Mouse (Mus musculus) layer of hippocampus, adult 8-10 months (tissue): ENCODE data around the gene Ndufs3. TPM values are rescaled to one million over a fixed set of nuclear protein-coding genes. Genes with fewer than 3 reads are reported as not detected.

Source experiments
- DNase-seq, 2 experiments: peaks; one replicate each; pipeline ENCODE4 v3.0.0; 2022; ENCODE audit warnings: low spot score in 2 of 2
- total RNA-seq, 4 experiments: library from RNA; stranded (reverse); gene quantifications; 2 replicates each; pipeline ENCODE4 v1.2.4; 2022

Ndufs3 gene
- total RNA-seq, 4 experiments from 2014 or later, result 234 to 266 (median 248) TPM

GRCm38 (mm10) chr2:90861486-90861885 lies 43.1 kb downstream of the Ndufs3 start:
- DNase-seq, result no peak

- no peak for DNase-seq
These were observed 54.2 kb downstream of the Ndufs3 start for GRCm38 (mm10) chr2:90850401-90850800.

GRCm38 (mm10) chr2:90848331-90848730 lies 56.3 kb downstream of the Ndufs3 start:
- no peak for DNase-seq

- DNase-seq, result no peak
These were observed 57.0 kb downstream of the Ndufs3 start for GRCm38 (mm10) chr2:90847681-90848050.

GRCm38 (mm10) chr2:90846955-90847680 lies 57.5 kb downstream of the Ndufs3 start, which contains the start of gene Mtch2:
Gene Mtch2, plus strand, starts transcription at chr2:90847155.
- DNase-seq, result peak; percentile 97 to 98

- DNase-seq, result no peak
These were observed 58.1 kb downstream of the Ndufs3 start for GRCm38 (mm10) chr2:90846597-90846954.

- no peak for DNase-seq
These were observed 58.5 kb downstream of the Ndufs3 start for GRCm38 (mm10) chr2:90846171-90846570.

- DNase-seq, result no peak
These were observed 59.4 kb downstream of the Ndufs3 start for GRCm38 (mm10) chr2:90845234-90845633.

Other genes starting within 250 kb of the Ndufs3 start
- gene Nup160, start 227.6 kb downstream of the Ndufs3 start, total RNA-seq, result 10 to 100 TPM; 17.8 to 27.1 (median 22.5) TPM
- gene Fnbp4, start 159.5 kb downstream of the Ndufs3 start, total RNA-seq, result 10 to 100 TPM; 57.8 to 83.0 (median 62.5) TPM
- 1 to 10 TPM; 1.1 to 2.0 (median 1.5) TPM for gene Agbl2, start 122.1 kb downstream of the Ndufs3 start, total RNA-seq
- gene Mtch2, start 57.7 kb downstream of the Ndufs3 start, total RNA-seq, result 100 to 1,000 TPM; 115 to 131 (median 120) TPM
- gene C1qtnf4, start 19.0 kb downstream of the Ndufs3 start, total RNA-seq, result 100 to 1,000 TPM; 162 to 176 (median 166) TPM
- gene Kbtbd4, start 87 bp downstream of the Ndufs3 start, total RNA-seq, result 10 to 100 TPM; 32.5 to 45.7 (median 34.0) TPM
- gene Celf1, start 35.6 kb upstream of the Ndufs3 start, total RNA-seq, result 100 to 1,000 TPM; 119 to 137 (median 132) TPM
- under 1 TPM in 2 of 4 experiments, not detected in 2; 0.36 to 0.47 TPM for gene Rapsn, start 130.8 kb upstream of the Ndufs3 start, total RNA-seq
- gene Psmc3, start 149.2 kb upstream of the Ndufs3 start, total RNA-seq, result 100 to 1,000 TPM; 180 to 209 (median 206) TPM
- 10 to 100 TPM; 28.7 to 40.0 (median 33.1) TPM for gene Slc39a13, start 165.6 kb upstream of the Ndufs3 start, total RNA-seq
- gene Spi1, start 177.6 kb upstream of the Ndufs3 start, total RNA-seq, result 10 to 100 TPM in 2 of 4 experiments, 1 to 10 TPM in 2; 3.8 to 17.2 (median 9.7) TPM
- under 1 TPM; 0.09 to 0.22 (median 0.16) TPM for gene Mybpc3, start 213.3 kb upstream of the Ndufs3 start, total RNA-seq